Mouse (Mus musculus): ENCODE measurements around the gene Lamb2.
A peak's percentile ranks its signal among the peaks of the same experiment; 100 is the strongest.

Lamb2 gene

DNA sequence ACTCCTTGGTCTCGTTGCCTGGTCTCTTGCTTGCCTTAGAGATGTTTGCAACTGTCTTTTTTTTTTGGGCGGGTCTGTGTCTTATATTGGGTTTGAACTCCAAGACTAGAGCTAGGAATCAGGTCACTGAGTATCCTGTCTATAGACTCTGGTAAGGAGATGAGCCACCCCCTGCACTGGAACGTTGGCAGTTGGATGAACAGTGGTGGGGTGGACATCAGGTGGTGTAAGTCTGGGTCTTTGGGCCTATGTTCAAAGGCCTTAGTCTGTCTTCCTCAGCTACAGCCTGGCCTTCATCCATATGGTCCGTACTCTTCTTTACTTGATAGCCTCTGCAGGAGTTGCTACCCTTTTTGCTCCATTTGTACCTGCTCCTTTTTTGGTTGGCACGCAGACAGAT lies 17.9 kb upstream of the Lamb2 start:
- DNase-seq (ENCODE audit: low spot score), result no peak

- DNase-seq (ENCODE audit: low spot score), result no peak
Observed at GRCm38 (mm10) chr9:108462192-108462591, 17.3 kb upstream of the Lamb2 start.

DNA sequence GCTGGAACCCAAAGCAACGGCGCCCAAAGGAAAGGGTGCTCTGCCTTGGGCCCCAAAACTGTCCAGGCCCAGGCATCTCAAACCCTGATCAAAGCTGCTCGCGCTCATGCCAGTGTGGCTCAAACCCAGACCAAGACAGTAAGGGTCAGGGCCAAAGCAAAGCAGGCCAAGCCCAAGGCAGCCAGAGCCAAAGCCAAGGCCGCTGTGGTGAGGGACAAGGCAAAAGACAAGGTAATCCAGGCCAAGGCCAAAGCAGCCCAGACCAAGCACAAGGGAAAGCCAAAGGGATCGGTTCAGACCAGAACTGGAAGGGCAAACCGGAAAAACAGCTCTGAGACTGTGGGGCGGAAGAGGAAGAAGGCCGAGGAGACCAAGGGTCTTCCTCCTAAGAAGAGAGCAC lies 15.8 kb upstream of the Lamb2 start:
- DNase-seq (ENCODE audit: low spot score), result no peak

DNA sequence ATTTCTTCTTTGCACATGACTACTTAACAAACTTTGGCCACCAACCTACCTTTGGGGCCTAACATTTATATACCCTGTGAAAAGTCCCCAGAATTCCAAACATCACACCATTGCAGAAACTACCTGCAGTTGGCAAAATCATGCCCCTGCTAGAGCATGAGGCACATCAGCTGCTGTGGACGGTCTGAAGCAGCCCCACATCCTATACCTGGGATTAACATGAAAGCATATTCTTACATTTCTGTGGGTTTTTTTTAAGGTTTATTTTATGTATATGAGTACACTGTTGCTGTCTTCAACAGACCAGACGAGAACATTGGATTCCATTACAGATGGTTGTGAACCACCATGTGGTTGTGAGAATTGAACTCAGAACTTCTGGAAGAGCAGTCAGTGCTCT lies 13.3 kb upstream of the Lamb2 start:
- no peak for DNase-seq (ENCODE audit: low spot score)

- DNase-seq (ENCODE audit: low spot score), result no peak
Observed at GRCm38 (mm10) chr9:108469430-108469829, 10.1 kb upstream of the Lamb2 start.

DNA sequence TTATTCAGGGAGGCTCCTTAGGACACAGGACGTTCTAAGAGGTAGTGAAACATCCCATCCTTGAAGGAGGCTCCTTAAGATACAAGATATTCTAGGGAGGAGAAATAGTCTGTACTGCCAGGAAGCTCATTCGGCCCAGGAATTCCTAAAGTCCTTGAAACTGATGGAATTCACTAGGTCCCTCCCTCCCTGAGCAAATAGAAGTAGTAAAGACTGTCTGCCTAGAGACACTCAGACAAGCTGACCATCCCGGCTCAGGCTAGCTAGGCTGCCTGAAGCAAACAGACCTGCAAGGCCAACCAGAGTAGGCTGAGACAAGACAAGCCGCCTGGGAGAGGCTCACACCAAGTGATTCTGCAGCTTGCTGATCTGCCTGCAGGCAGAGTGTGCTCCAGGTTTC lies 9.7 kb upstream of the Lamb2 start:
- no peak for DNase-seq (ENCODE audit: low spot score)

- DNase-seq (ENCODE audit: low spot score), result no peak
Observed at GRCm38 (mm10) chr9:108474528-108474927, 5.0 kb upstream of the Lamb2 start.

- no peak for DNase-seq (ENCODE audit: low spot score)
Observed at GRCm38 (mm10) chr9:108478638-108479156, 839 bp upstream of the Lamb2 start.

DNA sequence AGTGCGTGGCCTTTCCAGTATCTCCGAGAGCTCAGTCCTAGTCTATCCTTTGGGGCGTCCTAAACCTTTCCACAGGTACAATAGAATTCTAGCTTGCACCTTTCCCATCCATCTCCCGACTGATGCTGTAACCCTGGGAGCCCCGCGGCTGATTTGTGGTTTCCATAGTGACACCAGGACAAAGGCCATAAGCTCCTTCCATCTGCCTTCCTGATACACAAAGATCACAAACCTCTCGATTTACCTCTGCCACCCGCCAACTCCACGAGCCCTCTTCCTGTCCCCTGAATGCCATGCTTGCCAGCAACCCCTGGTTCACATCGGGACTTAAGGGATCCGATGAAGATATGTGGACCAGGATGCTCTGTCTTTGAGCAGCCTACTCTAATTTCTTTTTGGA lies 295 bp upstream of the Lamb2 start:
- DNase-seq (ENCODE audit: low spot score), result no peak

- no peak for DNase-seq (ENCODE audit: low spot score)
Observed at GRCm38 (mm10) chr9:108480813-108481519, 1.4 kb downstream of the Lamb2 start.

DNA sequence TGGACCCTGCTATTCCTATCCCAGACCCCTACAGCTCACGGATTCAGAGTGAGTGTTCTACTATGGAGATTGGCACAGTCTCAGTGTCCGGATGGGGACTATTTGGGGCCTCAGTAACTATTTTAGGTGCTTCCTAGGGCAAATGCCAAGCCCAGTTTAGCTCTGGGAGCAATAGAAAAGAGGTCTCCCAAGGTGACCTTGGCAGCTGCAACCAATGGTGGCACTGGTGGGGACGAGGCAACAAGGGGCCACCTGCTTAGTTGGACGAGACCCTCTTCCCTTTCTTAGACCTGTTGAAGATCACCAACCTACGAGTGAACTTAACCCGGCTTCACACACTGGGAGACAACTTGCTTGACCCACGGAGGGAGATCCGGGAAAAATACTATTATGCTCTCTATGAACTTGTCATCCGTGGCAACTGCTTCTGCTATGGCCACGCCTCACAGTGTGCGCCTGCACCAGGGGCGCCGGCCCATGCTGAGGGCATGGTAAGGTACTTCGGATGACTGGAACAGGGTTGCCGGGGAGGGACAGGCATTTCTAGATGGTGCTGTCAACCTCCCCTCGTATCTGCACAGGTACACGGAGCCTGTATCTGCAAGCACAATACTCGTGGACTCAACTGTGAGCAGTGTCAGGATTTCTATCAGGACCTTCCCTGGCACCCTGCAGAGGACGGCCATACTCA lies 2.1 kb downstream of the Lamb2 start:
- no peak for DNase-seq (ENCODE audit: low spot score)

DNA sequence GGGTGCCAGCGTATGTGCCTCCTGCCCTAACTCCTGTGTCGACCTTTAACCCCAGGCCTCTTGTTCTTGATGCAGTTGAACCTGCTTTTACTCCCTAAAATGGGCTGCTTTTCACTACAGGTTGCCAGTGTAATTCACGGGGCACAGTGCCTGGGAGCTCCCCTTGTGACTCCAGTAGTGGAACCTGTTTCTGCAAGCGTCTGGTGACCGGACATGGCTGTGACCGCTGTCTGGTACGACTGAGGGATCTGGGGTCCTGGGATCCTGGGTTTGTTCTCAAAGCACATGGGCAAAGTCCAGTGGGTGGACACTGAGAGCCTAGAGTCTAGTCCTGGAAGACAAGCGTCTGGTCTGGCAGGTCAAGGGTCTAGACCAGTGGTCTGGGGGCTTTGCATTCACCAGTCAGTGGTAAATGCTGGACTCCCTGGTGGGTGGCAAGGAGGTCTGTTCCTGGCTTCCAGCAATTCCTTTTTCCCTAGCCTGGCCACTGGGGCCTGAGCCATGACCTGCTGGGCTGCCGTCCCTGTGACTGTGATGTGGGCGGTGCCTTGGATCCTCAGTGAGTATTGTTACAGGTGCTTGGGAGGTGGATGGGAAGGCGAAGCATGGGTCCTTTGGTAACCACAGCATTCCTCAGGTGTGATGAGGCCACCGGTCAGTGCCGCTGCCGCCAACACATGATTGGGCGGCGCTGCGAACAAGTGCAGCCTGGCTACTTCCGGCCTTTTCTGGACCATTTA lies 3.7 kb downstream of the Lamb2 start:
- DNase-seq (ENCODE audit: low spot score), result no peak

DNA sequence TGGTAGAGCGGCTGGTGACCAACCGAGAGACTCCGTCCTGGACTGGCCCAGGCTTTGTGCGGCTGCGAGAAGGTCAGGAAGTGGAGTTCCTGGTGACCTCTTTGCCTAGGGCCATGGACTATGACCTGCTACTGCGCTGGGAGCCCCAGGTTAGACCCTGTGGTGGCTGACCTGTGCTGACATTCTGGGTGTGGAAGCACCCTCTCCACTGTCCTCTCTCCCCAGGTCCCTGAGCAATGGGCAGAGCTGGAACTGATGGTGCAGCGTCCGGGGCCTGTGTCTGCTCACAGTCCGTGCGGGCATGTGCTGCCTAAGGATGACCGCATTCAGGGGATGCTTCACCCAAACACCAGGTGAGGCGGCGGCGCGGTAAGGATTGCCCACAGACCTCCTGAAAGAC lies 4.5 kb downstream of the Lamb2 start:
- DNase-seq (ENCODE audit: low spot score), result no peak

DNA sequence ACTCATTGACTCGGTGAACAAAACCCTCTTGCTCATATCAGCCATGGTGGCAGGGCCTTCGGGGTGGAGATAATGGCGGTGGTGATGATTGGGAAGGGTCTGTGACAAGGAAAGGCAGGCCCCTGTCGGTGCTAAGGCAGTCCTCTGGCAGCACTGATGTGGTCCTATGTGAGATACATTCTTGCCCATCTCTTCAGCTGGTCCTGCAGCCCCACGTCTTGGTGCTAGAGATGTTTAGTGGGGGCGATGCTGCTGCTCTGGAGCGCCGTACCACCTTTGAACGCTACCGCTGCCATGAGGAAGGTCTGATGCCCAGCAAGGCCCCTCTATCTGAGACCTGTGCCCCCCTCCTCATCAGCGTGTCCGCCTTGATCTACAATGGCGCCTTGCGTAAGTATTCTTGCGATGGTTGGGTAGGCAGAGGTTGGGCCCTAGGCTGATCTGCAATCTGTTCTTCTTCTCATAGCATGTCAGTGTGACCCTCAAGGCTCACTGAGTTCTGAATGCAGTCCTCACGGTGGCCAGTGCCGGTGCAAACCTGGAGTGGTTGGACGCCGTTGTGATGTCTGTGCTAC lies 5.9 kb downstream of the Lamb2 start:
- no peak for DNase-seq (ENCODE audit: low spot score)

DNA sequence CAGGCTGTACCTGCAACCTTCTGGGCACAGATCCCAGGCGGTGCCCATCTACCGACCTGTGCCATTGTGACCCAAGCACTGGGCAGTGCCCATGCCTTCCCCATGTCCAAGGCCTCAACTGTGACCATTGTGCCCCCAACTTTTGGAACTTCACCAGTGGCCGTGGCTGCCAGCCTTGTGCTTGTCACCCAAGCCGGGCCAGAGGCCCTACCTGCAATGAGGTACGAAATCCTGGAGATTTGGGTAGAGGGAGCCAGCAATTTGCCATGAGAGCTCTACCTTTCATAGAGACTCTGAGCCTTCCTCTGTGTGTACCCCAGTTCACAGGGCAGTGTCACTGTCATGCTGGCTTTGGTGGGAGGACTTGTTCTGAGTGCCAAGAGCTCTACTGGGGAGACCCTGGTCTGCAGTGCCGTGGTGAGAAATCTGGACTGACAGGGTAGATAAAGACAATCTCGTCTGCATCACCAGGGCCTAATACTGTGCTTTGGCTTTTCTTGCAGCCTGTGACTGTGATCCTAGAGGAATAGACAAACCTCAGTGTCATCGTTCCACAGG lies 7.5 kb downstream of the Lamb2 start:
- no peak for DNase-seq (ENCODE audit: low spot score)

GRCm38 (mm10) chr9:108488403-108488802 lies 8.9 kb downstream of the Lamb2 start:
- no peak for DNase-seq (ENCODE audit: low spot score)

DNA sequence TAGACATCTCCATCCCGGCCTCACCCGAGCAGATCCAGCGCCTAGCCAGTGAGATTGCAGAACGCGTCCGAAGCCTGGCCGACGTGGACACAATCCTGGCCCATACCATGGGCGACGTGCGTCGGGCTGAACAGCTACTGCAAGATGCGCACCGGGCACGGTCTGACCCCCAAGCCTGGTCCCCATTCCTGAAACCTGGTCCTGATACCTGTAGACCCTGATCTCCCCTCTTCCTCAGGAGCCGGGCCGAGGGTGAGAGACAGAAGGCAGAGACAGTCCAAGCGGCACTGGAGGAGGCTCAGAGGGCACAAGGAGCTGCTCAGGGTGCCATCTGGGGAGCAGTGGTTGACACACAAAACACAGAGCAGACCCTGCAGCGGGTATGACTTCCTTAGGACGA lies 9.7 kb downstream of the Lamb2 start:
- no peak for DNase-seq (ENCODE audit: low spot score)

DNA sequence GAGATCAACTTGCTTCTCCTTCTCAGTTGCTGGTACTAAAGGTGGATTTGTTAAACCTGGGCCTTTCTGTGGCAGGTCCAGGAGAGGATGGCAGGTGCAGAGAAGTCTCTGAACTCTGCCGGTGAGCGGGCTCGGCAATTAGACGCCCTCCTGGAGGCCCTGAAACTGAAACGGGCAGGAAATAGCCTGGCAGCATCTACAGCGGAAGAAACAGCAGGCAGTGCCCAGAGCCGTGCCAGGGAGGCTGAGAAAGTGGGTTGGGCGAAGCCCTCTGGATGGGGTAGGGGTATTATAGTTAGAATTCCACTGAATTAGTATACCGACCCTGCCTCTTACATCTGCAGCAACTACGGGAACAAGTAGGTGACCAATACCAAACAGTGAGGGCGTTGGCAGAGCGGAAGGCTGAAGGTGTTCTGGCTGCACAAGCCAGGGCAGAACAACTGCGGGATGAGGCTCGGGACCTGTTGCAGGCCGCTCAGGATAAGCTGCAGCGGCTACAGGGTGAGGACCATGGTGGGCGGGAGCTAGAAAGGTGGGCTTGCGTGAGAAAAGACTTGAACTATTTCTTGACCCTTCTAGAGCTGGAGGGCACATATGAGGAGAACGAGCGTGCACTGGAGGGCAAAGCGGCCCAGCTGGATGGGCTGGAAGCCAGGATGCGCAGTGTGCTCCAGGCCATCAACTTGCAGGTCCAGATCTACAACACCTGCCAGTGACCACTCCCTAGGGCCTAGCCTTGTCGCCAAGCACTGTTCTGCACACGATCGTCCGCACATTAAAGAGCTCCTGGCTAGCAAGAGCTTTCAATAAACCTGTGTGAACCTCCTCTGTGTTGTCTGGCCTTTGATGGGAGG lies 10.4 kb downstream of the Lamb2 start:
- DNase-seq (ENCODE audit: low spot score), result no peak

- peak; percentile 73 for DNase-seq (ENCODE audit: low spot score)
Observed at GRCm38 (mm10) chr9:108490559-108491285, 11.2 kb downstream of the Lamb2 start, which contains the start of gene Usp19. Gene Usp19 (plus strand): TSS chr9:108490602.

DNA sequence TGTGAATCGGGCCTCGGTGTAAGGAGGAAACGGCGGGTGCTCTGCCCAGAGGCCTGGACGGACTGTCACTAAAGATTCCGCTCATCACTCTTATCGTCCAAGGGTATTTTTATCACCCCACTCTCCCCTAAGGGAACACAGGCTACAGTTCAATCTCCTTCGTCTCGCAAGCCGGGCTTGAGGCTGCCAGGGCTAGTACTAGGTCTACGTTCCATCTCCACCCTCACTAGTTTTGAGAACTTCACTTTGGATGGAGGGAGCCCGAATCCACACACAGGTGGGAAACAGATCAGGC lies 11.7 kb downstream of the Lamb2 start:
- no peak for DNase-seq (ENCODE audit: low spot score)

Measured in layer of hippocampus, adult 9-10 months (tissue).